Mouse (Mus musculus): ENCODE measurements around the gene Gm21970.
"Not testable (repeated sequence)": the region's sequence is repeated elsewhere in the genome, so short reads cannot be mapped to it uniquely, and the experiment has no call there.

The Gm21970 gene

GRCm38 (mm10) chr16:91438599-91438998, 47.1 kb downstream of the Gm21970 start:
- not testable (repeated sequence) for DNase-seq (ENCODE audit: low spot score)

- no peak for DNase-seq (ENCODE audit: low spot score)
These were observed 49.8 kb downstream of the Gm21970 start for GRCm38 (mm10) chr16:91441366-91441765.

DNA sequence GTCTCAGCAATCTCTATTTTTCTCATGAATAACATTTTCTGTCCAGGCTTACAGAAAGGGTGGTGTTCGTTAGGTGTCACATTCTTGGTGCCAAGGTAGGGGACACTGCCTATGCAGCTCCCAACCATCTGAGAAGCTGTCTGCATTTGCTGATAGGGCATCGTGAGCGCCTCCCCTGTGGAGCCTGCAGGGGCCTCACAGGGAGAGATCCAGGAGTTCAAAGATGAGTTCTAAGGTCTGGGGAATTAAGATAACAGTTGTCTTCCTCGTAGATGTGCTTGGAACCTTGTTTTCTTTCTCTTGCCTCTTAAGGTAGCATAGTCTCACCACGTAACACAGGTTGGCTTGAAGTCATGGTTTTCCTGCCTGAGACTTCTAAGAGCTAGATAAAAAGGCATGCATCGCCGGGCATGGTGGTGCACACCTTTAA, 50.3 kb downstream of the Gm21970 start:
- no peak for DNase-seq (ENCODE audit: low spot score)

DNA sequence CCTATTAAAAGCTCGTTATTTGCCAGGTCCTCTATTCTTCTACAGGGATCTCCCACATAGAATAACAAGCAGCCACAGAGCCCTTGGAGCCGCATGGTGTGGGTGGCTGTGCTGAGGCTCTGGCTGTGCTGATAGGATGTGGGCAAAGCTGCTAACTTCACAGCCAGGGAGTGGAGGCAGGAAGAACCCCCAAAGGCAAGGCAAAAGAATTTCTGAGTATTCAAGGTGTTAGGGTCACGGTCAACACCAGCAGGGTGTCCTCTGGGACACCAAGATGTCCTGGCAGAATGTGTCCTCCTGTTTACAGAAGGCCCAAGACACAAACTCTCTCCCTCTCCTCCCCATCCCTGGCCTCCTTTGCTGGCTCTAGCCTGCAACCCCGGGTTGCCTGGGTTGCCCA, 50.9 kb downstream of the Gm21970 start:
- DNase-seq (ENCODE audit: low spot score) = no peak

DNA sequence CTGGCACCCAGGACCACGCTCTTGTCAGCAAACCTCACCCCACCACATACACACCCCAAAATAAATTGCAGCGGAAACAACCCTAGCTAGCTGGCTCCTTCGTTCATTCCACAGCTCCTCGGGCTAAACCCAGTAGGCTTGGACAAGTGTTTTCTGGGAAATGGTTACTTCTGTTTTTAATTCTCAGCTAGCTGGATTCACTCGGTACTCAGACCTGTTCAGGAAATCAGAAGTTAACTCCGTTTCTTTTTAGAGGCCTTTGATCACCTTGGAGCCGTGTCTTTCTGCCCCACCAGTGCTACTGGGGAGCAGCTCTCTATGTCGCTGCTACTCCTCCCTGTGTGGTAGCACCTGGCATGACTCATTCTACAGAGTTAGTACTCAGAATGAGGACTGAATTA, 51.7 kb downstream of the Gm21970 start:
- DNase-seq (ENCODE audit: low spot score) = no peak

DNA sequence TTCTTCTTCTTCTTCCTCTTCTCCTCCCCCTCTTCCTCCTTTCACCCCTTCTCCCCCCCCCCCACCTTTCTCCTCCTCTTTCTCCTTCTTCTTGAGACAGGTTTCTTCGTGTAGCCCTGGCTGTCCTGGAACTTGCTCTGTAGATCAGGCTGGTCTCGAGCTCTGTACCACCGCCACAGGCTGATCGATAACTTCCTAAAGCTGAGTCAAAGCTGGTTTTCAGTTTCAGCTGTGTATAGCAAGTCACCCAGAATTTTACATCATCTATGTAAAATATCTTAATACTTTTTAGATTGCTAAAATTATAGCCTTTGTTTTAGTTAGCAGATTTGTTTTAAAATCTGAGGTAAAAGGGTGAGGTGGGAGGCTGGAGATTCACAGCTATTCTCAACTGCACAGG, 53.3 kb downstream of the Gm21970 start:
- no peak for DNase-seq (ENCODE audit: low spot score)

DNA sequence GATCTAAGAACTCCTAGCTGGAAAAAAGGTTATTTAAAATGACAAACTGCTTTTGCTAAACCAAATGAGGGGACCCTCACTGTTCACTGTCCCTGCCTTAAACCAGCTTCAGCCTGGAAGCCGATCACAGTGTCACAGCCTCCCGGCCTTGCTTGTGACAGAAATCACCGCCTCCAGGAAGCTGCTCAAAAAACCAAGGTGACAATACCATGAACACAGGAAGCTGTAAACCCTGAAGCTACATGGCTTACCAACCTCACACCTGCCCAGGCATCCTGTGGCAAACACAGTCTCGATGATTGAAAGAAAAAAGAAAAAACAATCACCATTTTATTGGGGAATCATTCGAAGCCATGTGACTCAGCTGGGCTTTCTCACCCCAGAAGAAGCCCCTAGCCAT, 54.0 kb downstream of the Gm21970 start:
- no peak for DNase-seq (ENCODE audit: low spot score)

DNA sequence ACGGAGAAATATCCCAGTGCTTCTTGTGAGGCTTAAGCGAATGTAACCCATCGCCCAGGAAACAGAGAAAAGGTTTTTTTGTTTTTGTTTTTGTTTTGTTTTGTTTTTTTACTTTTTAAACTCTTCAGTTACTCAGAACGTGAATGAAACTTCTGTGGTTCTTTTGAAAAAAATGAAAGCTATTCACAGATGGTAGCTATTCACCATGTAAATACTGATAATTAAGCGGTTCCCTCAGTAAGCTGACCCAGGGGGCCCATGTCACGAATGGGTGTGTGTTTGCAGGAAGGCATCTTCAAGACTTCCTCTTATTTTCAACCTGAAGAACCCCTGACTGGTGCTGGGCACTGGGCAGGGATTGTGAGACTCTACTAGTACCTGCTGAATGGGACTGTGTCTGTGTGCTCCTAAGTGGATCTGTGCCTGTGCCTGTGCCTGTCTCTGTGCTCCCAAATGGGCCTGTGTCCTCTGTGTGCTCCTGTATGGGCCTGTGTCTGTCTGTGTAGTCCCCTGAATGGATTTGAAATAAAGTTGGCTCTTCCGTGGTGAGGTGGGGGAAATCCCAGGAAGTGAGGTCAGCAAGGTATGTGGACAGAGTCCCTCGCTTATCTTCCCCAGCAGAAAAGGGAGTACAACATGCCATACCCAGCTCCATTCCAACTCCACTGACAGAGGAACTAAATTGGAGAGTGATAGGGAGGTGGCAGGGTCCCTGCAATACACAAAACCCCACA, 55.4 kb downstream of the Gm21970 start:
- no peak for DNase-seq (ENCODE audit: low spot score)

- no peak for DNase-seq (ENCODE audit: low spot score)
These were observed 56.0 kb downstream of the Gm21970 start for GRCm38 (mm10) chr16:91447512-91447900.

DNA sequence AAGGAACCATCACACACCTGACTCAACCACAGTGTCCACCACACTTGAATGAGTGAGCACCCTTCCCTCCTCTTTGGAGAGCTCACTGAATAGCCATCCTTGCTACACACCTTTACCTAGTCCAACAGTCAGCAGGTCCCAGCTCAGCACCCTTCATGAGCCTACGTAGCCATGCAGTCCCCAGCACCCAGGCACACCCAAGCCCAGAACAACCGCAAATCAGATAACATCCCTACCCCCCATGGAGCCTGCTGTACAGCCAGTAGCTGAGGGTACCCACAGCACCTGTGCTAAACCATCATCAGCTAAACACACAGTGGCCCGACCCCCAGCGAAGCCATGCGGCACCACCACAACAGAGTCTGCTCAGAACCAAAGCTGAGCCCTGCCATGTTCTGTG, 56.6 kb downstream of the Gm21970 start:
- DNase-seq (ENCODE audit: low spot score) = no peak

DNA sequence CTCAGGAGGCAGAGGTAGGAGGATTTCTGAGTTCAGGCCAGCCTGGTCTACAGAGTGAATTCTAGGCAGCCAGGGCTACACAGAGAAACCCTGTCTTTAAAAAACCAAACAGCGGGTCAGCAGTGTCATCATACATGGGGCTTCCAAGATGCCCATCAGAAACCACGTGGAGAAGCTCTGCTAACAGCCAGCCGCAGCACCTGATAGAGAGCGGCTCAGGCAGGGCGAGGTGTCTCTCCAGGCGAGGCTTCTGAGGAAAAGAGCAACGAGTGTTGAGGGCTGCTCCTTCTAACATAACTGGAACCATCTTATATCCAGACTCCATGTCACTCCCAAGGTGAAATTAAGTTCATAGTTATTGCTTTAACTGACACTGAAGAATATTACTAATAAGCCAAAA, 57.4 kb downstream of the Gm21970 start:
- DNase-seq (ENCODE audit: low spot score) = no peak

GRCm38 (mm10) chr16:91450137-91451064, 58.9 kb downstream of the Gm21970 start:
- no peak for DNase-seq (ENCODE audit: low spot score)

DNA sequence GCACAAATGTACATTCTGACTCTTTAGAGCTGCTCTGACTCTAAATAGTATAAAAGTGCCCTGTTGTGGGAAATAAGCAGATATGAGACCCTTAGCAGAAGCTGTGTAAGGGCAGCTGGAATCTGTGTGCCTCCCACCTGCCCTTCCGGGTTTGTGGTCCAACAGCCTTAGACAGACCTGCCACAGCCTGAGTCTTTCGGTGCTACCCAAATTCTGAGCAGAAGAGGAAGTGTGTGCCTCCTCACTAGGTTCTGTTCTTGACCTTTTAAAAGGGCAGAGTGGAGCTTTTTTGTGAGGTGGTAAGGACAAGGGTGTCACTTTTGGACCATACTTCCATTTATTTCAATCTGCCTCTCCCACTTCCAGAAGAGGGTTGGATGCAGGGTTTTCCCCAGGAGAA, 60.4 kb downstream of the Gm21970 start:
- DNase-seq (ENCODE audit: low spot score) = no peak

DNA sequence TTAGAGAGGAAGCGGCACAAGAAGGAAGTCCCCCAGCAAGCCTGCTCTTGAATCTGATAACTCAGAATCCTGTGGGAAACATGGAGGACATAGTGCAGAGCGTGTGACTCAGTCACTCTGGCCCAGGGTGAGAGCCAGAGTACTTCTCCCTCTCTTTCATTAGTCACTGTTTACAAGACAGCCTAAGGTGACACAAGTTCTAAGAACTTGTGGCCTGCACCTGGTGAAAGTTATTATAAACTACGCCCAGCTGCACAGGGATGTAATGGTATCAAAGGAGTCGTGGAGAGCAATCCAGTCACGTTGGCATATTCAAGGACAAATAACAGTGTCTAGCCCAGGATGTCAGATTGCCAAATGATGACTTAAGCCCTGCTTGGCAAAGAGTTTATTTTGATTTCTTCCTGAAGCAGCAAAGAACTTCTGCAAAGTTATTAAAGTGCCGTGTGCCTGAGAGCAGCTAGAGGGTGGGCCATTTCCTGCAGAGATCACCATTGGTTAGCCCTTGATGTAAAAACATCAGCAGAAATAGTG, 60.9 kb downstream of the Gm21970 start:
- no peak for DNase-seq (ENCODE audit: low spot score)

GRCm38 (mm10) chr16:91455868-91456267, 64.3 kb downstream of the Gm21970 start:
- DNase-seq (ENCODE audit: low spot score) = no peak

DNA sequence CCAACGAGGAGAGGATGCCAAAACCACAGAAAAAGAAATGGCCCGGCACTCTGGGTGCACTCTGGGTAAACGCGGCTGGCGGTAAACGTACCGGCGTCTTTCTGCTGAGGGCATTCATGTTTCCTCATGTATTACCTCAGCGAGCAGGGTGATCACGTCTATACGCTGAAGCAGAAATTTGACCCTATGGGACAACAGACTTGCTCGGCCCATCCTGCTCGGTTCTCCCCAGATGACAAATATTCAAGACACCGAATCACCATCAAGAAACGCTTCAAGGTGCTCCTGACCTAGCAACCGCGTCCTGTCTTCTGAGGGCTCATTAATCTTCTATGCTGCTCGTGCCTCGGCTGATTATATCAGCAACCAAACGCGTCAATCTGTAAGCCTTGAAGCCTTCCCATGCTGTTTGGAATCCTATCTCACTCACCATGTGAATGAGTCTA, 66.8 kb downstream of the Gm21970 start:
- no peak for DNase-seq (ENCODE audit: low spot score)

GRCm38 (mm10) chr16:91458976-91459375, 67.5 kb downstream of the Gm21970 start:
- DNase-seq (ENCODE audit: low spot score) = no peak

GRCm38 (mm10) chr16:91459396-91459795, 67.9 kb downstream of the Gm21970 start:
- DNase-seq (ENCODE audit: low spot score) = no peak

GRCm38 (mm10) chr16:91459841-91460370, 68.4 kb downstream of the Gm21970 start:
- no peak for DNase-seq (ENCODE audit: low spot score)

DNA sequence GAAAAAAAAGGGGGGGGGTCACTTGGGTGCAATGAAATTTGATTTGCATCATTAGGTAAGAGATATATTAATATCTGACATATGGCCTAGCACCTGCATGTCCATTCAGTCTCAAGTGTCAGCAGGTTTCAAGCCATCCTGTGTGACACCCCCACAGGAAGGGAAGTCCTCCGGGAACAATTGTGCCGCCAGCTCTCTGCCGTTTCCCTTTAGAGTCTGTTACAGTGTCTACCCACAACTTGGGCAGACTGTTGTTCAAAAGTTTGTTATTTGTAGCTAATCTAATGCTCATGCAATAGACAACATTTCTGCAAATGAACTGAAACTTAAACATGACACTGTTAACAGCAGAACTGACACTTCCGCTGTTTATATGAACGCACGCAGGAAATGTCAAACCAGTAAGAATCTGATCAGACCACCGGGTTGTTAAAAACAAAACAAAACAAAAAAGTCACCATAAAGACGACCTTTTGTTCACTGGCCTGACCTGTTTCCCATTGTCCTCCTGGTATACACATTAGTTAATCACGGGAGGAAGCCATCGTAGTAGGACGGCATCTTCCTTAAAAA, 69.6 kb downstream of the Gm21970 start:
- DNase-seq (ENCODE audit: low spot score) = no peak

- no peak for DNase-seq (ENCODE audit: low spot score)
These were observed 70.3 kb downstream of the Gm21970 start for GRCm38 (mm10) chr16:91461773-91462181.

DNA sequence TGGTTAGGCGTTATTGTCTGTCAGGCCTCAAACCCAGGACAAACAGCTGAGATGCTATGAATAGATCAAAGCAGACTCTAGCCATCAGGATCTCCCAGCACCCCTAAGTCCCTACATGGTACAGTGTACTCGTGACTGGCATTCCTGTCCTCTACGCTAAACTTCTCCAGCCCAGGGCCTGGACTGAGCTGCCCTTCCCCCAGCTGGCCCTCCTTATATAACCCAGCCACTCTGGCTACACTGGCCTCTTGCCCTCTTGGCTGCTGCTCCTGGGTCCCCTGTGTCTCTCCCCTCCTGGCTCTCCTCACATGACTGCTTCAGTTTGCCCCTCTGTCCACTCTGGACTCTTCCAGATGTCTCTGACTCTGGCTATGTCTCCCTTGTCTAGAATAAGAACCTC, 71.1 kb downstream of the Gm21970 start:
- no peak for DNase-seq (ENCODE audit: low spot score)
